Mouse (Mus musculus) limb, embryonic 12.5 days (tissue): ENCODE measurements at regions not wholly inside any gene's neighbourhood (a gene's known extent, or its start where the extent isn't known, plus 50 kb on each side); places are given as distances from the start of the nearest gene placed in this dataset.

Experiments
- ATAC-seq: fragments of 200-750 bp; cut with Nextera tagmentation; 2 replicates; pipeline ENCODE4 v1.8.0; 2017; ENCODE audit warnings: low read depth, moderate TSS enrichment; ENCODE audit not compliant: insufficient number of reproducible peaks, insufficient read depth, low FRiP score, low TSS enrichment
- H3K27ac ChIP-seq: fragments of 300-500 bp; sonication (generic); 2 replicates; pipeline ENCODE4 v1.5.1; 2016; ENCODE audit warnings: mild to moderate bottlenecking, moderate library complexity
- H3K27me3 ChIP-seq: fragments of 300-500 bp; sonication (generic); 2 replicates; pipeline ENCODE4 v1.6.1; 2016; ENCODE audit warnings: mild to moderate bottlenecking, moderate library complexity
- H3K36me3 ChIP-seq: fragments of 300-500 bp; sonication (generic); 2 replicates; pipeline ENCODE4 v1.6.1; 2016; ENCODE audit warnings: mild to moderate bottlenecking, moderate library complexity
- H3K4me1 ChIP-seq: fragments of 300-500 bp; sonication (generic); replicated peaks from 2 replicates; pipeline ENCODE4 v1.6.1; 2016
- H3K4me2 ChIP-seq: fragments of 300-500 bp; sonication (generic); 2 replicates; pipeline ENCODE4 v1.6.1; 2016; ENCODE audit warnings: mild to moderate bottlenecking, moderate library complexity
- H3K4me3 ChIP-seq: fragments of 300-500 bp; sonication (generic); replicated peaks from 2 replicates; pipeline ENCODE4 v1.5.1; 2016; ENCODE audit warnings: mild to moderate bottlenecking
- H3K9ac ChIP-seq: fragments of 300-500 bp; sonication (generic); replicated peaks from 2 replicates; pipeline ENCODE4 v1.6.1; 2016; ENCODE audit warnings: mild to moderate bottlenecking, moderate library complexity
- H3K9me3 ChIP-seq: fragments of 300-500 bp; sonication (generic); 2 replicates; pipeline ENCODE4 v1.6.1; 2016; ENCODE audit warnings: mild to moderate bottlenecking, moderate library complexity
- WGBS: fragments of 180-500 bp; shearing (Covaris S2); methylation state at CpG from one replicate; pipeline ENCODE4 v1.1.7; 2016; 5-methylcytosine and 5-hydroxymethylcytosine counted together

DNA sequence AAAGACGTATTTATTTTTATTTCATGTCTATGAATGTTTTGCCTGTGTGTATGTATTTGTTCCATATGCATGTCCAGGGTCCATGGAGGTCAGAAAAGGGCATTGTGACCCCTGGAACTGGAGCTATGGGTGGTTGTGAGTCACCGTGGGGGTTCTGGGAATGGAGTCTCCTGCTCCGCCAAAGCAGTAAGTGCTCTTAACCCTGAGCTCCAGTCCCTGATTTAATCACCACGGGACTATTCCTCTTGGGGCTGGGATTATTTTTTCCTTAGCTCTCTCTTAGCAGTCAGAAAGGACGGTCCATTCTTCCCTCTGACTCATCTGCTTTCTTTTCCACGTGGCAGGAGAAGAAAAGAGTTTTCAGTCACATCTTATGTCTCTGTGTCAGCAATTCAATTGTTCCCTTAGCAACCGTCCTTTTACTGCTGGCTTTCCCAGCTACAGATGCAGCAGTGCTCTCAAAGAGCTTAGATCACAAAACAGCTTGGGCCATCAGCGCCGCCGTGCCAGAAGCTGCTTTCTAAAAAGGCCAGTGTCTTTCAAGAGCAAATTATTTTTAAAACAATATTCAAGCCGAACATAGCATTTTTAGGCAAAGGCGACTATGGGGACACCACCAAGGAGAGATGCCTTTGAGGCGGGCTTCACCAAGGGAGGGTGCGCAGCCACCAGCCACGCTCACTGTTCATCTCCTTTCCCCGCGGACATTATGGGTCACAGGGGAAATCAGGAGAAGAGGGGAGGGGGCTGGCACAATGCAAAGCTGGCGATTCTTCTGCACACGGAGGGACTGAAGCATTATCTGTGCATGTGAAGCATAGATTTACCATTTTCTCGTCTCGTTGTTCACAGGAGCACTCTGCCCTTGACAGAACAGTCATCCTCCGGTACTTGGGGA is 110.8 kb downstream of the Map3k7 start:
- ATAC-seq, result no peak
- Histone ChIP-seq H3K4me2 (peak overlapping the region; percentile 51), H3K36me3 (no peaks in the 10 kb centered on the region), H3K9me3 (peaks cover 15% of the 10 kb centered on the region), H3K4me3 (peak overlapping the region; percentile 16), H3K27ac (no peak overlapping the region), H3K9ac (no peak overlapping the region), H3K4me1 (peaks cover 6% of the 10 kb centered on the region; the same call in 1 of the 2 replicates), H3K27me3 (peaks cover 10% of the 10 kb centered on the region; the same call in 1 of the 2 replicates)
- 20% methylated on average over 22 of the region's 22 CpGs for WGBS

DNA sequence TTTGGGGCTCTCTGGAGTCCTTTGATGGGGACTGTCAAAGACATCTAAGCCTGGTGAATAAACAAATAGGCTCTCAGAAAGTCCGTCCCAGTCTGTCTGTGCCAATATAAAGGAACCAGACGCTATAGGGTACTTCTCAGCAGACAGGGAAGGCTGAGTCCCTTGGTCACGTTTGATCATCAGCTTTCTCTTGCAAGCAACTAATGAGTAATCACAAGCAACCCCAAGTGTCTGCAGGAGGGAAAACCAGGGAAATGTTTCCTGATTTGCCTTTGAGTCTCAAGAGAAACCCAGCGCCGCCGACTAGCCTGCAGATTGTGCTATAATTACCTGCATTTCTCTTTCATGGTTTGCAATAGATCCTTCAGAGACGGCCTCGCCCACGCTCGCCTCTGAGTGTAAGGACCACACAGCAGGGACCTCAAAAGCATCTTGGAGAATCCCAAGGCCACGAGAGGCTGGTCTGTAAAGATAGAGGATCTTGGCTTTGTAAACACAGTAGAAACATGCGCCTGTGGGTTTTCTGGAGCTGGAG is 112.6 kb downstream of the Map3k7 start:
- no peak for ATAC-seq
- no peaks in the 10 kb centered on the region for H3K9me3 ChIP-seq
- H3K36me3 ChIP-seq, result no peaks in the 10 kb centered on the region
- no peak overlapping the region for H3K4me3 ChIP-seq
- peaks cover 10% of the 10 kb centered on the region; the same call in 1 of the 2 replicates for H3K27me3 ChIP-seq
- no peak overlapping the region for H3K9ac ChIP-seq
- H3K4me1 ChIP-seq, result peaks cover 6% of the 10 kb centered on the region; the same call in 1 of the 2 replicates
- H3K27ac ChIP-seq, result no peak overlapping the region
- 63% methylated on average over 12 of the region's 12 CpGs for WGBS
- H3K4me2 ChIP-seq, result no peak overlapping the region

DNA sequence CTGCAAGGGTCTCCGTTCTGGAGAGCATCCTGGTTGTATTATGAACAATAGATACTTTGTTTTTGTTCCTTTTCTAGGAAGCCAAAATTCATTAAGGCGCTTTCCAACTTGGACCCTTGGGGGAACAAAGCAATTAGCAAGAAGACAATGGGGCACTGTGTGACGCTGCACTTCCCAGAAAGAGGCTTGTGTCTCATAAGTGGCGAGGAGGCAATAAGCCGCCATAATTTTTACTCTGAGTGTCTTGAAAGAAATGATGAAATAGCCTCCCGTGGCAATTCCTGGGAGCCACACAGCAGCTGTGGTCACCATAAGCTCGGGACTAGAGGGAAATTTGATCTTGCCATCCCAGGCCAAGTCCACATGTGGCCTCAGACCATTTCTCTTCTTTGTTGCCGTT is 119.6 kb downstream of the Map3k7 start:
- Histone ChIP-seq H3K9ac (no peak overlapping the region), H3K27ac (no peak overlapping the region; the same call in 1 of the 2 replicates), H3K4me2 (no peak overlapping the region), H3K9me3 (no peaks in the 10 kb centered on the region), H3K4me3 (no peak overlapping the region), H3K36me3 (no peaks in the 10 kb centered on the region), H3K27me3 (no peaks in the 10 kb centered on the region), H3K4me1 (no peaks in the 10 kb centered on the region; the same call in 1 of the 2 replicates)
- no peak for ATAC-seq
- WGBS, result 64% methylated on average over 8 of the region's 8 CpGs

DNA sequence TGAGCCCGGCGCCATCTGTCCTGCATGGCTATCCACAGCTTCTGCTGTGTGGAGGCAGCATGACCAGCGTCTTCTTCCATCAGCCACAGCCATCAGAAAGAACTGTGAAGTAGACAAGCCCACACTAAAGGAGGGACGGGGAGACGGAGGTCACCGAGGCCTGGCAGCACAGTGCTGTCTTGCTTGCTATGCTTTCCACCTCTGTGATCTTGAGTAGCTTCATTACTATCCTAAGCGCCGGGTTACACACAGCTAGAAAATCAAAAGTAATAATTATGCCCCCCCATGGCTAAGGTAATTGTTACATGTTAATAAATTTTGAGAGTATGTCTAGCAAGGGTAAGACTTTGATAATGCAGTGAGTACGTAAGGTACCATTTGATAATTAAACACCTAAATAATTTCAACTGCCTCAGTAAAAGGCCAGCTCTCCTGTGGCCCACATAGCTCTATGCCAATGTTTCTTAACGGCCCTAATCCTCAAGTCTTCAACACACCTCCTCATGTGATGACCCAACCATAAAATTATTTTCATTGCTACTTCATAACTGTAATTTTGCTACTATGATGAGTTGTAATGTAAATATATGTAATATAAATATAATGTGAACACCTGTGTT is 120.5 kb downstream of the Map3k7 start:
- H3K4me3 ChIP-seq, result no peak overlapping the region
- H3K9ac ChIP-seq, result no peak overlapping the region
- H3K27me3 ChIP-seq, result no peaks in the 10 kb centered on the region
- 90% methylated on average over 10 of the region's 10 CpGs for WGBS
- no peaks in the 10 kb centered on the region for H3K36me3 ChIP-seq
- no peaks in the 10 kb centered on the region; the same call in 1 of the 2 replicates for H3K4me1 ChIP-seq
- H3K27ac ChIP-seq, result no peak overlapping the region
- H3K4me2 ChIP-seq, result no peak overlapping the region
- H3K9me3 ChIP-seq, result no peaks in the 10 kb centered on the region
- ATAC-seq, result no peak

DNA sequence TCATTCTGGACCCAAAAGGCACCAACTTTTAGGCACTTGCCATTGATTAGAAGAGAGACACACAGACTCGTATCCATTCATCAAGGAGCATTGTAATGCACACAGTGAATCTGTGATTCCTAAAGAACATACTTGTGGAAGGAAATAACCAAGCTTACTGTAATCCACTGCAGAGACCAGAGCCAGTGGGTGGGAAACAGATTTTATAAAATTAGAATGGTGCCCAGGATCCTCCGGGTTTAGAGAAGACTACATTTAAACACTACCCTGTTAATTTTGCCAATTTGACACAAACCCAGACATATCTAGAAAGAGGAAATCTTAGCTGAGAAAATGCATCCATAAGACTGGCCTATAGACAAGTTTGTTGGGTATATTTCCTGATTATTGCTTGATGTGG is 121.1 kb downstream of the Map3k7 start:
- Histone ChIP-seq H3K9me3 (no peaks in the 10 kb centered on the region), H3K27ac (no peak overlapping the region), H3K36me3 (no peaks in the 10 kb centered on the region), H3K4me3 (no peak overlapping the region), H3K9ac (no peak overlapping the region), H3K4me1 (no peaks in the 10 kb centered on the region; the same call in 1 of the 2 replicates), H3K27me3 (no peaks in the 10 kb centered on the region), H3K4me2 (no peak overlapping the region)
- WGBS, result 91% methylated on average over 2 of the region's 2 CpGs
- no peak for ATAC-seq

DNA sequence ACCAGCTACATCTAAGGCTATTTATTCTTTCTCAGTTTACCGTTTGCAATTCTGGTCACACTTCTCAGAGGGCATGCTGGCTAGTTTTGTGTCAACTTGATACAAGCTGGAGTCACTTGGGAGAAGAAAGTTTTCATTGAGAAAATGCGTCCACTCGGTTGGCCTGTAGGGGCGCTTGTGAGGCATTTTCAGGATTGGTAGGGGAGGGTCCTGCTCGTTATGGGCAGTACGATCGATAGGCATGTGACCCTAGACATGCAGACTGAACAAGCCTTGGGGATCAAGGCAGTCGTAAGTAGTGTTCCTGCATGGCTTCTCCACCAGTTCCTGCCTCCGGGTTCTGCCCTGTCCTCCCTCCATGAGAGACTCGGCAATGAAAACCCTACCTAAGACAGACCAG is 127.2 kb downstream of the Map3k7 start:
- no peak for ATAC-seq
- no peak overlapping the region for H3K4me3 ChIP-seq
- no peaks in the 10 kb centered on the region for H3K9me3 ChIP-seq
- H3K27me3 ChIP-seq, result no peaks in the 10 kb centered on the region
- no peak overlapping the region for H3K27ac ChIP-seq
- no peaks in the 10 kb centered on the region for H3K4me1 ChIP-seq
- WGBS, result 84% methylated on average over 10 of the region's 10 CpGs
- no peaks in the 10 kb centered on the region for H3K36me3 ChIP-seq
- no peak overlapping the region for H3K9ac ChIP-seq
- no peak overlapping the region for H3K4me2 ChIP-seq

DNA sequence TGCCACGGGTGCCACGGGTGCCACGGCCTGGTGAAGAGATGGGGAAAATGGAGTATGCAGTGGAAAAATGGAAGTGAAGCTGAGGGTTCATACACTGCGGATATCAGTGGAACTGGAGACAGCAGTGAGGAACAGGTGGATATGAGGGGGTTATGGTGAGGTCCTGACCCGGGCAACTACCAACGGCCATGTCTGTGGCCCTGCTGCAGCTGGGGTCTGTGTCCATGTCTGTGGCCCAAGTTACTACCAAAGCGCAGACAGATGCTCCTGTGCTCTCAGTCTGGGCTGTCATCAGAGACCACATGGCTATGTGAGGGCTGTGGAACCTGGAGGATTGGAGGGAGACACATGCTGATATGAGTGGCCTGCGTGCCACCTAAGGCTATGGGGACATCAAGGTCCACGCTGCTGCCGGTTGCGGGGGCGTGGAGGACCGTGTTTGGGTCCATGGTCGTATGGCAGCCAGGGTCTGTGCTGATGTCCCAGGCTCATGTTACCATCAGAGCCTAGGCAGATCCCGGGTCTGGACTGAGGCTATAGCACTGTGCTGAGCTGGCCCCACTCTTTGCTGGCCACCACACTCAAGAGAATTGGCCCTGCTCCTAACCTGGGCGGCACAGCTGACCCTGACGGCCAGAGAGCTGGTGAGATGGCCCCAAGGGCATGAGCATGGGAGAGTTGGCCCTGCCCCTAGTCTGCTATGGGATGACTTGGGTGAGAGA is 128.6 kb downstream of the Map3k7 start:
- Histone ChIP-seq H3K27me3 (no peaks in the 10 kb centered on the region), H3K4me3 (no peak overlapping the region), H3K27ac (no peak overlapping the region), H3K9ac (no peak overlapping the region), H3K4me1 (no peaks in the 10 kb centered on the region), H3K4me2 (no peak overlapping the region), H3K9me3 (no peaks in the 10 kb centered on the region), H3K36me3 (no peaks in the 10 kb centered on the region)
- no peak for ATAC-seq
- WGBS, result 91% methylated on average over 17 of the region's 17 CpGs

GRCm38 (mm10) chr4:32098233-32098632 is 134.3 kb downstream of the Map3k7 start:
- no peak for ATAC-seq
- Histone ChIP-seq H3K27ac (no peak overlapping the region), H3K36me3 (no peaks in the 10 kb centered on the region), H3K27me3 (no peaks in the 10 kb centered on the region), H3K4me1 (peaks cover 6% of the 10 kb centered on the region; the same call in 1 of the 2 replicates), H3K4me3 (no peak overlapping the region), H3K4me2 (no peak overlapping the region), H3K9ac (no peak overlapping the region), H3K9me3 (no peaks in the 10 kb centered on the region)
- 40% methylated on average over 9 of the region's 9 CpGs for WGBS

DNA sequence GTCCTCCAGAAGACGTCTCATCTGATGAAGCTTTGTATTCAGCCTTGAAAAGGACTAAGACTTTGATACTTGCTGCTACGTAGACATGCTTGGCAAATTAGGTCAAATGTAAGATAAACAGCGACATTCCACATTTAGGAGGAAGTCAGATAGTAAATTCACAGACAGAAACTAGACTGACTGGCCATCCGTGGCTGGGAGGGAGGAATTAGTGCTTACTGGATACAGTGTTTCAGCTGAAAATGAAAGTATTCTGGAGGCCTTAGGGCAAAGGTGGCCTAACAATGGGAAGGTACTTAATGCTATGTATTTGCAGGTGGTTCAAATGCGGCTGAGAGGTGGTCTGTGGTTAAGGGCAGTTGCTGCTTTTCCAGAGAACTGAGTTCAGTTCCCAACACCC is 137.1 kb downstream of the Map3k7 start:
- no peak for ATAC-seq
- Histone ChIP-seq H3K4me2 (no peak overlapping the region), H3K4me3 (no peak overlapping the region), H3K27me3 (no peaks in the 10 kb centered on the region), H3K36me3 (no peaks in the 10 kb centered on the region), H3K9me3 (no peaks in the 10 kb centered on the region), H3K9ac (no peak overlapping the region), H3K27ac (no peak overlapping the region), H3K4me1 (peaks cover 6% of the 10 kb centered on the region; the same call in 1 of the 2 replicates)
- 72% methylated on average over 5 of the region's 5 CpGs for WGBS

- 22% methylated on average over 5 of the region's 5 CpGs for WGBS
- Histone ChIP-seq H3K4me1 (peaks cover 8% of the 10 kb centered on the region; the same call in 1 of the 2 replicates), H3K27ac (no peak overlapping the region), H3K4me3 (no peak overlapping the region), H3K36me3 (no peaks in the 10 kb centered on the region), H3K9ac (no peak overlapping the region), H3K9me3 (no peaks in the 10 kb centered on the region), H3K27me3 (no peaks in the 10 kb centered on the region), H3K4me2 (no peak overlapping the region)
- ATAC-seq, result no peak
Measured at GRCm38 (mm10) chr4:32106664-32107171, 131.9 kb upstream of the Bach2 start.

GRCm38 (mm10) chr4:32122320-32122719 is 116.3 kb upstream of the Bach2 start:
- no peak; the same call in 1 of the 2 replicates for ATAC-seq
- Histone ChIP-seq H3K4me3 (no peak overlapping the region), H3K4me2 (no peak overlapping the region), H3K27me3 (no peaks in the 10 kb centered on the region), H3K27ac (no peak overlapping the region), H3K9ac (no peak overlapping the region), H3K4me1 (0 out of 2 replicates have a peak, but pooled peaks cover 5% of the 10 kb centered on the region), H3K9me3 (no peaks in the 10 kb centered on the region), H3K36me3 (no peaks in the 10 kb centered on the region)
- WGBS, result 86% methylated on average over 6 of the region's 6 CpGs
